Mouse (Mus musculus): ENCODE results near the gene Timp3.

DNA sequence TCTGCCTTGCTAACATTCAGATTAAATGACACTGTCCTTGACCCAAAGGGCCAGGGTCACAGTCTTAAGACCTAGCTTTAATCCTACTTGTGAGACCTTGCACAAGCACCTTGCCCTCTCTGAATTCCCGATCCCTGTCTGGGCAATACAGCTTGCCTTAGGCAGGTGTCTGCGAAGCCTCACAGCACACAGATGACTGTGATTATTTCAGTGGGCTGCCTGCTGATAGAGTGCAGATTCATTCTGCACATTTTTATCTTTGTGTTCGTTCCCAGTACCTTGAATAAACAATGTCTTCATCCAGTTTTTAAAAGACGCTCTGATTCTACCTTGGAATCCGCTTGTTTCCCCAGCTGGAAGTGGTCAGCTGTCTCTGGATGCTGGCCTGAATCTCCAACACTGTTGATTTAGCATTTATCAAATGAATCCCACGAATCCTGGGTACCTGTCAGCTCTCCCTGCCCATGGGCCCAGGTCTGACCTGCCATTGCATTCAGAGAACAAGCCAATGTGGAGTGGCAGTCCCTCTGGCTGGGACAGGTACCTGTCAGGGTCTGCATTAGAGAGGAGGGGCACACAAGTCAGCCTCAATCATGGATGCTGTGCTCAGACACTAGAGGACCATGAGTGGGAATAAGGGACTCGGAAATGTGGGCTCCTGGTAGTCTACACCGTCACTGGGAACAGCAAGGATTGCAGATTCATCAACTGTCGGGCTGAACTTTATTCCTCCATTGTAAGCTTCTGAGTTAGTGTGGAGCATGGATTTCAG lies 81.2 kb downstream of the Timp3 start:
- TF ChIP-seq MAFK (IDR thresholded peaks at IDR 0.05; ENCODE audit: borderline replicate concordance, low read depth, low read length): no peak
- no peak for TF ChIP-seq CTCF (IDR thresholded peaks at IDR 0.05 in 2 of 3, conservative IDR thresholded peaks at IDR 0.05 in 1 of 3; ENCODE audit: control insufficient read depth in 1 of 3, insufficient read depth in 1 of 3, low read depth in 2 of 3, low read length in 3 of 3, poor library complexity in 1 of 3, severe bottlenecking in 1 of 3)
- TF ChIP-seq ZNF384 (IDR thresholded peaks at IDR 0.05; ENCODE audit: low read depth, low read length): no peak
- no peak for TF ChIP-seq GABPA (IDR thresholded peaks at IDR 0.05; ENCODE audit: low read depth, low read length)
- TF ChIP-seq SIN3A (IDR thresholded peaks at IDR 0.05; ENCODE audit: low read length): no peak
- no peak for TF ChIP-seq GATA1 (IDR thresholded peaks at IDR 0.05; ENCODE audit: low read depth, low read length)
- TF ChIP-seq RCOR1 (IDR thresholded peaks at IDR 0.05; ENCODE audit: low read depth, low read length): no peak
- no peak for TF ChIP-seq TCF12 (IDR thresholded peaks at IDR 0.05; ENCODE audit: low read depth, low read length)
- TF ChIP-seq TAL1 (IDR thresholded peaks at IDR 0.05; ENCODE audit: low read length): no peak
- no peak for TF ChIP-seq SMC3 (IDR thresholded peaks at IDR 0.05; ENCODE audit: low read depth, low read length)
- TF ChIP-seq USF2 (IDR thresholded peaks at IDR 0.05; ENCODE audit: borderline replicate concordance in 1 of 2, insufficient read depth in 1 of 2, low read depth in 1 of 2, low read length in 2 of 2): no peak

All from MEL (cell line).